Mouse (Mus musculus) left cerebral cortex, postnatal 10 days (tissue): ENCODE measurements around the gene Gabbr1. TPM values are rescaled to one million over a fixed set of nuclear protein-coding genes. Genes with fewer than 3 reads are reported as not detected.

Experiments used
- DNase-seq, 2 experiments: peaks; one replicate each; pipeline ENCODE4 v3.0.0; 2021 to 2022; ENCODE audit warnings: low spot score in 2 of 2, mixed read lengths in 1 of 2; ENCODE audit errors: extremely low spot score in 1 of 2
- intact Hi-C: fragments of 180-260 bp; cut with DNase I; formaldehyde crosslinking; loops from one replicate; pipeline ENCODE4 v1.15.1; 2025
- total RNA-seq, 2 experiments: library from RNA; stranded (reverse); gene quantifications; 2 replicates each; pipeline ENCODE4 v1.2.3; 2021

The Gabbr1 gene
- total RNA-seq, 2 experiments from 2014 or later = 579 to 604 TPM

DNA sequence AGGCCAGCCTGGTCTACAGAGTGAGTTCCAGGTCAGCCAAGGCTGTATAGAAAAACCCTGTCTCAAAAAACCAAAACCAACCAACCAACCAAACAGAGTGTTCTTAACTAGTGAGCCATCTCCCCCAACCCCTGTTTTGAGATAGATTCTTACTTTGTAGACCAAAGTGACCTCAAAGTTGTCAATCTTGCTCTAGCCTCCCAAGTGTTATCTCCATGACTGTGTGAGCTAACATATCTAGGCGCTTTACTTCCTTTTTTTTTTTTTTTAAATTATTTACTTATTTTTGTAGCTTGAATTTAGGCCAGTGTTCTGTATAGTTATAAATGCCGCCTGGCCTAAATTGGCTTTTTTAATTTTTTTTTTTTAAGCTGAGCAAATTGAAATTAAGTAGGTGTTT lies 20.2 kb downstream of the Gabbr1 start:
- intact Hi-C loops = no loop called here
- no peak for DNase-seq

DNA sequence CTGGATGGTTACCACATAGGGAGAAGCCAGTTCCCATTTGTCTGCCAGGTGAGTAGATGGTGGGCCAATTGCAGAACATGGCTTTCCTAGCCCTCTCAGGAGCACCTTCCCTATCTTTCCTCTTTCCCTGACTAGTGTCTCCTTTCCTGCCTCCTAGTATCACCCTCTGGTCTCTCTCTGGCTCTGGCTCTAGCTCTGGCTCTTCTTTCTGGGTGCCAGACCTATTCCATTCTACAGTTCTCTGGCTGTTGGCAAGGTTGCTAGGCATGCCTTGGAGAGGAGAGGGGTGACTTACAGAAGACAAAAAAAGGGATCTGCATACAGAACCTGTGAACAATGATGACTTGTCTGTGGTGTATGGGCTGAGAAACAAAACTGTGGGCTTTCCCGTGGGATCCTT lies 22.1 kb downstream of the Gabbr1 start:
- intact Hi-C loops = no loop called here
- DNase-seq = no peak

DNA sequence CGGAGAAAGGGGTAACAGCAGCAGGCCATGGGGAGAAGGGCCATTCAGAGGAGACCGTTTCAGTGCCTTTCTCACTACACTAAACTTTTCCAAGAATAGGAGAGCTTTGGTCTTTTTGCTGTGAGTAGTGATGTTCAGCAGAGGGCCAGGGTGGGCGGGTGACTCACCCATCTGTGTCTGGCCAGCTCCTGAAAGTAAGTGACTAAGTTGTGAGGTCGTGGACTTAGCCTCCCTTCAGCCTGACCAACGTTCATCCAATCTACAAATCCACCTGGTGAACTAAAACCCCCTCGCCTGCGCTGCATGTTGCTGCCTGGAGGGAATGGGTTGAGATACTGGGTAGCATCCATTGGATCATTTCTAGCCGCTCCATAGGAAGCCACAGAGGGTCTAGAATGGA lies 24.4 kb downstream of the Gabbr1 start:
- intact Hi-C loops = no loop called here
- no peak for DNase-seq

DNA sequence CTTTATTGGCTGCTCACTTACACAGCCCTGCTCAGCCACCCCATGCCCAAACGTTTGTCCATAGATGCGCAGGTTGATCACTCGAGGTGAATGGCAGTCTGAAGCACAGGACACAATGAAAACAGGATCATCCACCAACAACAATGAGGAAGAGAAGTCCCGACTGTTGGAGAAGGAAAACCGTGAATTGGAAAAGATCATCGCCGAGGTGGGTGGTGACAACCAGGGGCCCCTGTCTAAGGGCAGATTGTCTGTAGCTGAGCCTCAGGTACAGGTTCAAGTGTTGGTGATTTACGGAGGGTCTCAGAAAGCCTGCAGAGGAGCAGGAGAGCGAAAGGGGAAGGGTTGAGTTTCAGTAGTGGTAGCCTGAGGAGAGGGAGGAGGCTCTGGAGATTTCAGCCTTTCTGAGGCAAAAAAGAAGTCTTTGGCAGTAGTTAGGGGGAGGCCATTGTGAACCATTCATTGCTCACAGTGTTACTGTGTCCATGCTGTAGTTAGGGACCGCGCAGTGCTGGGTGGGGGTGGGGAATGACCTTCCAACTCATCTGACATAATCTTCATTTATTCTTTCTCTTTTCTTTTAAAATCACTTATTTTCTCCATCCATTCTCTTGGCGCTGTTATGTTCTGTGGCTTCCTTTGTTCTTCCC lies 26.4 kb downstream of the Gabbr1 start:
- intact Hi-C loops = no loop called here
- no peak for DNase-seq

DNA sequence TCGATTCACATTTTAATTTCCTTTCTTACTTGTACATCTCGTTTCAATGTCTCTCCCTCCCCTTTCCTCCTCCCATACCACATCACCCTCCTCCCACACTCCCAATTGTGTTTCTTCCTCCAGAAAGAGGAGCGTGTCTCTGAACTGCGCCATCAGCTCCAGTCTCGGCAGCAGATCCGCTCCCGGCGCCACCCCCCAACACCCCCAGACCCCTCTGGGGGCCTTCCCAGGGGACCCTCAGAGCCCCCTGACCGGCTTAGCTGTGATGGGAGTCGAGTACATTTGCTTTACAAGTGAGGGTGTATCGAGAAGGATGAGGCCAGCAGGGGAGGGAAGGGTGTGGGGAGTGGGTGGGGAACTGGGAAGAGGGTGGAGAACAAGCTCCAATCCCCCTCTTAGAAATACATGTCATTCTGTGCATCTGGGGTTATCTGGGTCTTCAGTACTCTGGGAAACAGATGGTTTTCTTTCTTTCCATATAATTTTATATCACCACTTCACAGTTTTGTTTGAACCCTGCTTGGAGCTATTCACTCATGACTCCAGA lies 27.0 kb downstream of the Gabbr1 start:
- intact Hi-C loops = no loop called here
- DNase-seq = no peak

DNA sequence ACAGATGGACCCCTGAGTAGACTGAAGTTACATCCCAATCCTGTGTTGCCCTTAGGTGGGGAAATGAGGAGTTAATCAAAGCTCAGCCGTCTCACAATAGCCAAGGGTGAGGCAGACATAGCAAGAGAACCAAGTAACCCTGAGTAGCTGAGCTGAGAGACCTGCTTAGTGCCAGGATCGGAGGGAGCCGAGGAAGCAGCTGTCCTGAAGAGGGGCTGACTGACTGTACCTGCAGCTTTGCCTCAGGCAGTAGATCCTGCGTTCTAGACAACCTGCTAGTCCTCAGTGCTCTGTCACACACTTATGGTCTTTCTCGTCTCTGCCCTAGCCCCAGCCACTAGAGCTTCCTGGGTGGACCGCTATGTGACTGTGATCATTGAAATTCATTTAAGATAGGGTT lies 29.4 kb downstream of the Gabbr1 start:
- DNase-seq = no peak
- intact Hi-C loops = no loop called here

DNA sequence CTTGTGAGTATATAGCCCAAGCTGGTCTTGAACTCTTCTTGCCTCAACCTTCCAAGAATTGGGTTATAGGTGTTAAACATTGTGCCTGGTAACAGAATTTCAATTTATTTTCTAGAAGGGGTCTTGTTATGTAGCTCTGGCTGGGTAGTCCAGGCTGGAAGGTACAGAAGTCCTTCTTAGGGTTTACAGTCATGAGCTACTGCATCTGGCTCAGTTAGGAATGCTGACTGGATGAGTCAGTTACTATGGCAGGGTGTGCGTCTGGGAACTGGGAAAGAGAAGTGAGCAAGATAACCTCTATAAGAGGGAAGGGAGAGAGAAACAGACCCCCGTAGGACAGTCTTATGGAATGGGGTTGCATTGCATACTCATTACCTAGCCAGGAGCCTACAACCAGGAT lies 30.0 kb downstream of the Gabbr1 start:
- no peak for DNase-seq
- intact Hi-C loops = no loop called here

DNA sequence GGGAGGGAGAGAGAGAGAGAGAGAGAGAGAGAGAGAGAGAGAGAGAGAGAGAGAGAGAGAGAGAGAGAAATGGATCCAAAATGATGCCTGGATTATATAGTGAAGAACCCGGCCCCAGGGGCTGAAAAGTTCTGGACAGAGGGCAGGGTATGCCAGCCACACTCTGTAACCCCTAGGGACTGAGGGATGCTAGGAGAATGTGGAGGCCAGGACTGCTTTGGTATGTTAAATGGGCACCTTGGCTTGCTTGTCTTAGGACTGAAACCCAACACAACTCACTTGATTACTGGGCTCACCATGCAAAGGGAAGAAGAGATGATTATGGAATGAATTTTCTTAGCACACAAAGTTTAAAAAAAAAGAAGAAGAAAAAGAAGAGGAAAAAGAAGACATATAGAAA lies 32.4 kb downstream of the Gabbr1 start:
- intact Hi-C loops = no loop called here
- no peak for DNase-seq

DNA sequence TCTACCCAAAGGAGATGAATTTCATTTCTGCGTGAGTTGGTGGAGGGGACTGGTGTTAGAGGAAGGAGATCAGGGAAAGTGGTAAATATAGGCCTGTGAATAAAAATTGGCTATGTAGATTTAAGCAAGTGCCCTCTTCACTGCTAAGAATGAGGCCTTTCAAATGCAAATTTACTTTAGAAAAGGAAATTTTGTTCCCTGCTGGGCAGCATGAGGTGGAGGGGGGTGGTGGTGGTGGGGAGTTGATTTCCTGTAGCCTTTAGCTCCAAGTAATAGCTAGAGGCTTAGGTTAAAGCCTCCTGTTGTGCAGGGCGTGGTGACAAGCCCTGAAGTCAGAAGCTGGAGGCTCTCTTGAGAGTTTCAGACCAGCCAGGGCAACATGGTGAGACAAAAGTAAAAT lies 33.2 kb downstream of the Gabbr1 start:
- intact Hi-C loops = no loop called here
- no peak for DNase-seq

DNA sequence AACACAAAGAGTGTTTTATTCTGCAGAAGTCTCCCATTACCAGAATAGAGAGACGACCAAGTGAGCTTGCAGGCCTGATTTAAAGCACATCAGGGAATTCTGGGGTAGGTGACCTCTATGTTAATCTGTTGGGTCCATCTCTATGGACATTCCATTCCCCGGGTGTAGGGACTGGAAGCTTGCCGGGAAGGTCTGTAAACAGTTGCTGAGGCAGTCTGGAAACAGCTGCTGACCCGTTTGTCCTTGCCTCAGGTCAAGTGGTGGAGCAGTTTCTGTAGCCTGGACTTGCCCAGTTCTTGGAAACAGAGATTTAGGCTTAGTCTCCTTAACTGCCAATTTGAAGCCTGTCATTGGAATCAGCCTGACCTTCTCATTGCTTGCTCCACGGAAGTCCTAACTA lies 34.4 kb downstream of the Gabbr1 start:
- no peak for DNase-seq
- intact Hi-C loops = no loop called here

DNA sequence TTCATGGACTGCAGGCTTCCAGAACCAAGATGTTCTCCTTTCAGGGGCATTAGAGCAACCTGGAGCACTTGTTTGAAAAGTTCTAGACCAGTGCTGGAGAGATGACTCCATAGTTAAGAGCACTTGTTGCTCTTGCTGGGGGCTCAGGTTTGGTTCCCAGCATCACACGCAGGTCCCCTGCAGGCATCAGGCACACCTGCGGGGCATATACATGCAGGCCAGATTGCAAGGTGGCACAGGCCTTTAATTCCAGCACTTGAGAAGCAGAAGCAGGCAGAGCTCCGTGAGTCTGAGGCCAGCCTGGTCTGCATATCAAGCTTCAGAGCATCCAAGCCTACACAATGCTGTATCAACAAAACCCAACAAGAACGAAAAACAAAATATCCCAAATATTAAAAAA lies 35.9 kb downstream of the Gabbr1 start:
- no peak for DNase-seq
- intact Hi-C loops = loop anchor here (2.0 kb wide), 1 partner anchor 121 kb away; no protein-coding TSS in a partner anchor

DNA sequence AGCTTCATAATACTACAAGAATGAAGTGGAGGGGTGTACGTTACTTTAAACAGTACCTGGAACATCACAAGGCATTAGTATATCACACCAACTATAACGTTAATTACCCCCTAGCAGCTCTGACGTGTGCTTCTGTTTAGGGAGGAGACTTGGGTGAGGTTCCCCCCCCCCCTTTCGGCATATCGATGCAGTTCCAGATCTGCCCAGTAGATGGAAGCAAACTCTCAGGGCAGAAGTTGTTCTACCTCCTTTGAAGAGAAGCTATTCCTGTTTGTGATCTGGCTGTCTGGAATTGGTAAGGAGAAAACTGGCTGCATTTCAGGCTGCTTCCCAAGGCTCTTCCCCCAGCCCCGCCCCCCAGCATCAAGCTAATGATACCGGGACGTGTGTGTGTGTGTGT lies 37.6 kb downstream of the Gabbr1 start:
- intact Hi-C loops = loop anchor here (2.0 kb wide), 1 partner anchor 119 kb away; no protein-coding TSS in a partner anchor
- DNase-seq = peak in 1 of 2 experiments; percentile 64

DNA sequence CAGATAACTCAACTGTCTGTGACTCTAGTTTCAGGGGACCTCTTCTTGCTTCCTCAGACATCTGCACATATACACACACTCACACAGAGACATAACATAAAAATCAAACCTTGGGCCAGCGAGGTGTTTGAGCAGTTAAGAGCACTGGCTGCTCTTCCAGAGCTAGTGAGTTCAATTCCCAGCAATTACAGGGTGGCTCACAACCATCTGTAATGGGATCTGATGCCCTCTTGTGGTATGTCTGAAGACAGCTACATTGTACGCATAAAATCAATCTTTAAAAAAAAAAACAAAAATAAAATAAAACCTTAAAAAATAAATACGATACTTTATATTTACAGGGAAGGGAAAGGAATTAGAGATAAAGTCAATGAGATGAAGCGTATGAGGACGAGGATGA lies 38.9 kb downstream of the Gabbr1 start:
- DNase-seq = no peak
- intact Hi-C loops = no loop called here

DNA sequence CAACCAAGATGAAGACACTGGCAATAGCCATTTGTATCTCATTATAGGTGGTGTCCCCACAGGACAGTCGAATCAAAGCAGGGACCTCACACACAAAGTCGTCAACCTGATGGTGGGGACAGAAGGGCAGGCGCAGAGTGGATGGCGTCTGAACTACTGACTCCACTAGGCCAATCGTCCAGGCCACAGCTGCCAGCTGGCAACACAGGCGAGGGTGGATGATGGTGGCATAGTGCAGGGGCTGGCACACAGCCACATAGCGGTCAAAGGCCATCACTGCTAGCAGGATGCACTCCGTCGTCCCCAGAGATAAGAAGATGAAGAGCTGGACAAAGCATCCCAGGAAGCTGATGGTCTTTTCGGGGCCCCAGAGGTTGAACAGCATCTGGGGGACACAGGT lies 39.8 kb downstream of the Gabbr1 start:
- intact Hi-C loops = no loop called here
- no peak for DNase-seq

DNA sequence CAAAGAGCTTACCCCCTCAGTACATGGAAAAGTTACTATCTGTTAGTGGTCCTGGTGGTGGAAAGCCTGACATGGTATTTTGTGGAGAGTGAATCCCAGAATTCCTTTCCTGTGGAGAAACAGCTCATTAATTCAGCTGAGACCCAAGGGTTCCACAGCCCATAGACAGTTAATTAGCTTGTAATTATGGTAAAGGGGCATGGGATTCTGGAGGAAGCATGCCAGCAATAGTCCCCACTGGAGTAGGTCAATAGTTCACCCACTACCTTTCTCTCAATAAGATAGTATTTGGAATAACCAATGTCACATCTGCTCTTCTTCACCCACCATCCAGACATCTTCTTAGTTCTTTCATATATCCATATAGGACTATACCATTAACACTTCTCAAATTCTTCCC lies 42.6 kb downstream of the Gabbr1 start, which contains the start of gene Olfr90:
Gene Olfr90 (minus strand): TSS at position 101 of the 400 bp plus-strand sequence.
- intact Hi-C loops = no loop called here
- DNase-seq = no peak

DNA sequence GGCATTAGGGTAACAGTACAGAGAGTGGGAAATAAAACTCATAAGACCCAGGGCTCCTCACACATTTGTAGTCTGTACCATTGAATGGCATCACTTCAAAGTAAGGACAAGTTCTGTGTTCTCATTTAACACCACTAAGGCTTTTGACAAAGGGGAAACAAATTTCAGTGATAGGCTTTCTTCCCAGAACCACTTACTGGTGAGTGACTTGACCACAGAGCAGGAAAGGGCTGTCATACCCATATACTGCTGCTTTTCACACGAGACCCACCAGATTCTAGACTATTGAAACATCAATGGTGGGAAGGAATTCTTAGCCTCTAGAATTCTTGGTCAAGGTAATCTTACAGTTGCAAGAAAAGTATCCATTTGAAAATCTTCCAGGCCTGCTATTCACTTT lies 46.4 kb downstream of the Gabbr1 start:
- DNase-seq = no peak
- intact Hi-C loops = no loop called here

DNA sequence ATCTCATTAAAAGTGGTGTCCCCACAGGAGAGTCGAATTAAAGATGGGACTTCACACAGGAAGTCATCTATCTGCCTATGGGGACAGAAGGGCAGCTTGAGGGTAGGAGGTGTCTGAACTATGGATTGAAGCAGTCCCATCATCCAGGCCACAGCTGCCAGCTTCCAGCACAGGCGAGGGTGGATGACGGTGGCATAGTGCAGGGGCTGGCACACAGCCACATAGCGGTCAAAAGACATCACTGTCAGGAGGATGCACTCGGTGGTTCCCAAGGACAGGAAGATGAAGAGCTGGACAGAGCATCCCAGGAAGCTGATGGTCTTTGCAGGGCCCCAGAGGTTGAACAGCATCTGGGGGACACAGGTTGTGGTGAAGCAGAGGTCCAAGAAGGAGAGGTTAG lies 47.5 kb downstream of the Gabbr1 start:
- intact Hi-C loops = no loop called here
- no peak for DNase-seq

DNA sequence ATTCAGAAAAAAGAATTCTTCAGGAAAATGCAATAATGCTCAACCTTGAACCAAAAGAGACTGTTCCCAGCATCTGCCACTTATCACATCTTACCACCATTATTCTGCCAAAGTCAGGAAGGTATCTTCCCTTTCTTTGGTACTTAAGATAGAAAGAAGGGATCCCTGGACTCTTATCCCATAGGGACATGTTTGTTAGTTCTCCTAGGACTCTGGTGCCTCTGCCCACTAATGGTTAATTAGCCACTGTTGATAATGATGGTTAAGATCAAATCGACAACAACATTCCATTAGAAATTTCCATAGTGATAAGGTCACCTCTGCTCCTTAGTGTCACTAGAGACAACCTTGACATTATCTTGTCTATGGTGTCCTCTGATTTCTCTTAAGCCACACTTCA lies 52.4 kb downstream of the Gabbr1 start, which contains the start of gene Olfr91:
Gene Olfr91 (minus strand): TSS at position 101 of the 400 bp plus-strand sequence.
- intact Hi-C loops = no loop called here
- no peak for DNase-seq

DNA sequence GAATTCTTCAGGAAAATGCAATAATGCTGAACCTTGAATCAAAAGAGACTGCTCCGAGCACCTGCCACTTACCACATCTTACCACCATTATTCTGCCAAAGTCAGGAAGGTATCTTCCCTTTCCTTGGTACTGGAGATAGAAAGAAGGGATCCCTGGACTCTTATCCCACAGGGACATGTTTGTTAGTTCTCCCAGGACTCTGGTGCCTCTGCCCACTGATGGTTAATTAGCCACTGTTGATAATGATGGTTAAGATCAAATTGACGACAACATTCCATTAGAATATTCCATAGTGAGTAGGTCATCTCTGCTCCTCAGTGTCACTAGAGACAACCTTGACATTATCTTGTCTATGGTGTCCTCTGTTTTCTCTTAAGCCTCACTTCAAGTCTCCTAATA lies 74.2 kb downstream of the Gabbr1 start, which contains the start of gene Olfr92:
Gene Olfr92 (minus strand): TSS at position 101 of the 400 bp plus-strand sequence.
- intact Hi-C loops = no loop called here
- DNase-seq = no peak
